Mouse (Mus musculus) CH12.LX (cell line): ENCODE measurements around the gene Gm49486. TPM values are rescaled to one million over a fixed set of nuclear protein-coding genes. Genes with fewer than 3 reads are reported as not detected.

Source experiments
- polyA plus RNA-seq: library from polyadenylated mRNA; unstranded; fragments of >175 nt; gene quantifications from 2 replicates; pipeline ENCODE4 v1.2.1, GENCODE M21; 2012; ENCODE audit warnings: low read depth; ENCODE audit not compliant: insufficient read length
- total RNA-seq, 2 experiments: library from RNA; depleted of rRNA; stranded (reverse); fragments of 300-350 nt in 1 of 2; fragments of >200 nt in 1 of 2; gene quantifications; 2 replicates each; pipeline ENCODE4 v1.2.3; 2012 to 2014

Gene Gm49486
- total and polyA plus RNA-seq, 3 experiments, result 0.21 to 0.77 (median 0.59) TPM

Other genes with a start within 250 kb of the Gm49486 start
- gene H1f0, start 200.9 kb upstream of the Gm49486 start, total RNA-seq (2012; rRNA removed), result 70.6 and 100 TPM in 2 replicates
- 15.9 TPM in 2 replicates for gene H1f0, start 200.9 kb upstream of the Gm49486 start, total RNA-seq (2014; rRNA removed)
- gene H1f0, start 200.9 kb upstream of the Gm49486 start, polyA plus RNA-seq, result 11.9 and 12.5 TPM in 2 replicates
- gene Galr3, start 187.5 kb upstream of the Gm49486 start, total RNA-seq (2012; rRNA removed), result 1.6 TPM in 2 replicates
- 0.70 and 0.90 TPM in 2 replicates for gene Galr3, start 187.5 kb upstream of the Gm49486 start, total RNA-seq (2014; rRNA removed)
- gene Galr3, start 187.5 kb upstream of the Gm49486 start, polyA plus RNA-seq, result 0.75 and 1.2 TPM in 2 replicates
- 37.1 and 38.6 TPM in 2 replicates for gene Ankrd54, start 166.5 kb upstream of the Gm49486 start, total RNA-seq (2012; rRNA removed)
- 23.1 and 26.4 TPM in 2 replicates for gene Ankrd54, start 166.5 kb upstream of the Gm49486 start, total RNA-seq (2014; rRNA removed)
- 21.8 and 22.8 TPM in 2 replicates for gene Ankrd54, start 166.5 kb upstream of the Gm49486 start, polyA plus RNA-seq
- 323 and 347 TPM in 2 replicates for gene Eif3l, start 154.2 kb upstream of the Gm49486 start, total RNA-seq (2012; rRNA removed)
- 379 and 392 TPM in 2 replicates for gene Eif3l, start 154.2 kb upstream of the Gm49486 start, total RNA-seq (2014; rRNA removed)
- gene Eif3l, start 154.2 kb upstream of the Gm49486 start, polyA plus RNA-seq, result 303 and 306 TPM in 2 replicates
- gene Micall1, start 120.5 kb upstream of the Gm49486 start, total RNA-seq (2012; rRNA removed), result 6.3 and 6.7 TPM in 2 replicates
- 1.5 and 1.7 TPM in 2 replicates for gene Micall1, start 120.5 kb upstream of the Gm49486 start, total RNA-seq (2014; rRNA removed)
- gene Micall1, start 120.5 kb upstream of the Gm49486 start, polyA plus RNA-seq, result 8.9 and 10.4 TPM in 2 replicates
- gene Polr2f, start 88.4 kb upstream of the Gm49486 start, total RNA-seq (2012; rRNA removed), result 286 and 376 TPM in 2 replicates
- gene Polr2f, start 88.4 kb upstream of the Gm49486 start, total RNA-seq (2014; rRNA removed), result 157 and 218 TPM in 2 replicates
- 414 and 431 TPM in 2 replicates for gene Polr2f, start 88.4 kb upstream of the Gm49486 start, polyA plus RNA-seq
- 1.2 and 2.1 TPM in 2 replicates for gene 1700088E04Rik, start 88.1 kb upstream of the Gm49486 start, total RNA-seq (2012; rRNA removed)
- gene 1700088E04Rik, start 88.1 kb upstream of the Gm49486 start, total RNA-seq (2014; rRNA removed), result 0.68 and 1.0 TPM in 2 replicates
- gene 1700088E04Rik, start 88.1 kb upstream of the Gm49486 start, polyA plus RNA-seq, result 3.8 and 4.2 TPM in 2 replicates
- gene Sox10, start 64.2 kb upstream of the Gm49486 start, total RNA-seq (2012; rRNA removed), result 0.04 and 0.08 TPM in 2 replicates
- gene Sox10, start 64.2 kb upstream of the Gm49486 start, total RNA-seq (2014; rRNA removed), result not detected in 2 replicates
- gene Sox10, start 64.2 kb upstream of the Gm49486 start, polyA plus RNA-seq, result not detected in 2 replicates
- gene Pick1, start 218 bp upstream of the Gm49486 start, total RNA-seq (2012; rRNA removed), result 23.2 and 23.4 TPM in 2 replicates
- gene Pick1, start 218 bp upstream of the Gm49486 start, total RNA-seq (2014; rRNA removed), result 13.9 and 15.4 TPM in 2 replicates
- 14.9 and 18.5 TPM in 2 replicates for gene Pick1, start 218 bp upstream of the Gm49486 start, polyA plus RNA-seq
- gene Slc16a8, start 25.4 kb downstream of the Gm49486 start, total RNA-seq (2012; rRNA removed), result 0.08 and 0.29 TPM in 2 replicates
- gene Slc16a8, start 25.4 kb downstream of the Gm49486 start, total RNA-seq (2014; rRNA removed), result not detected in 2 replicates
- gene Slc16a8, start 25.4 kb downstream of the Gm49486 start, polyA plus RNA-seq, result 0.79 and 0.83 TPM in 2 replicates
- 0.21 and 1.5 TPM in 2 replicates for gene Baiap2l2, start 56.1 kb downstream of the Gm49486 start, total RNA-seq (2012; rRNA removed)
- gene Baiap2l2, start 56.1 kb downstream of the Gm49486 start, total RNA-seq (2014; rRNA removed), result not detected in 2 replicates
- gene Baiap2l2, start 56.1 kb downstream of the Gm49486 start, polyA plus RNA-seq, result 0.84 and 1.2 TPM in 2 replicates
- 18.7 and 20.9 TPM in 2 replicates for gene Pla2g6, start 99.0 kb downstream of the Gm49486 start, total RNA-seq (2012; rRNA removed)
- 9.1 and 9.3 TPM in 2 replicates for gene Pla2g6, start 99.0 kb downstream of the Gm49486 start, total RNA-seq (2014; rRNA removed)
- gene Pla2g6, start 99.0 kb downstream of the Gm49486 start, polyA plus RNA-seq, result 12.7 and 14.8 TPM in 2 replicates
- 9.3 and 15.4 TPM in 2 replicates for gene Maff, start 117.2 kb downstream of the Gm49486 start, total RNA-seq (2012; rRNA removed)
- 7.6 and 9.2 TPM in 2 replicates for gene Maff, start 117.2 kb downstream of the Gm49486 start, total RNA-seq (2014; rRNA removed)
- 9.7 and 10.5 TPM in 2 replicates for gene Maff, start 117.2 kb downstream of the Gm49486 start, polyA plus RNA-seq
- 18.9 and 21.1 TPM in 2 replicates for gene Tmem184b, start 174.2 kb downstream of the Gm49486 start, total RNA-seq (2012; rRNA removed)
- gene Tmem184b, start 174.2 kb downstream of the Gm49486 start, total RNA-seq (2014; rRNA removed), result 7.1 and 7.2 TPM in 2 replicates
- 38.0 and 42.7 TPM in 2 replicates for gene Tmem184b, start 174.2 kb downstream of the Gm49486 start, polyA plus RNA-seq
- gene Csnk1e, start 226.2 kb downstream of the Gm49486 start, total RNA-seq (2012; rRNA removed), result 33.3 and 46.7 TPM in 2 replicates
- gene Csnk1e, start 226.2 kb downstream of the Gm49486 start, total RNA-seq (2014; rRNA removed), result 10.4 and 12.2 TPM in 2 replicates
- gene Csnk1e, start 226.2 kb downstream of the Gm49486 start, polyA plus RNA-seq, result 16.8 and 18.5 TPM in 2 replicates